Mouse (Mus musculus): ENCODE data around the gene Six3.

Six3 gene

GRCm38 (mm10) chr17:85612526-85613265 is 712 bp upstream of the Six3 start:
- peak; percentile 42 for DNase-seq (ENCODE audit: low spot score)

DNA sequence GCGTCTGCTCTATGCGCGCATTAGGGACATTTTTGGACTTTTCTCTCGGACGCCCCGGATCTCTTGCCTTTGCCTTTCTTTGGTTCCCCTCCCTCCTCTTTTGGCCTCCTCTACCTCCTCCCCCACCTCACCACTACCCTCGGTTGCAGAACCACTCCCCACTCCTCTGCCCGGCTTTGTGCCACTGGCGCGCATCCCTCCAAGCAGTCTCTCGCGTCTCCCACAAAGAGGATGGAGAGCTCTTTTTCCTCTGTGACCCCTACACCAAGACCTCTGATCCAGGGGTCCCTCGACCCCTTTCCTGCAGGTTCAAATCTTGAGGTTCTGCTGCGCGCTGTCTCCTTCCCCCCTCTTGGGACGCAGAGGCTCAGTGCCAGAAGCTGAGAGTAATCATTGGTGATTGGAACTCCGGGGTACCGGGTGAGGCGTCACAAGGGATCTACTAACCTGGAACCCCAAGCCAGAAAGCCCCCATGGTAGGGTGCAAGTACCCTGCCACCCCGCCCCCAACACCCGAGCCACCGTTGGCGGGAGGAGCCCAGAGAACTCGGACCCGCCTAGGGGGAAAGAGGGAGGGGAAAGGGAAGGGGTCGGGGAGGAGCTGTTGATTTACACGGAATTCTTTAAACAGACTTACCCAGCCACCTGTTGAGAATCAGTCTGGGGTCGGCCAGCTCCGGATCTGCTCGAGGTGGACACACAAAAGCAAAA is 758 bp downstream of the Six3 start:
- peak; percentile 15 for DNase-seq (ENCODE audit: low spot score)

DNA sequence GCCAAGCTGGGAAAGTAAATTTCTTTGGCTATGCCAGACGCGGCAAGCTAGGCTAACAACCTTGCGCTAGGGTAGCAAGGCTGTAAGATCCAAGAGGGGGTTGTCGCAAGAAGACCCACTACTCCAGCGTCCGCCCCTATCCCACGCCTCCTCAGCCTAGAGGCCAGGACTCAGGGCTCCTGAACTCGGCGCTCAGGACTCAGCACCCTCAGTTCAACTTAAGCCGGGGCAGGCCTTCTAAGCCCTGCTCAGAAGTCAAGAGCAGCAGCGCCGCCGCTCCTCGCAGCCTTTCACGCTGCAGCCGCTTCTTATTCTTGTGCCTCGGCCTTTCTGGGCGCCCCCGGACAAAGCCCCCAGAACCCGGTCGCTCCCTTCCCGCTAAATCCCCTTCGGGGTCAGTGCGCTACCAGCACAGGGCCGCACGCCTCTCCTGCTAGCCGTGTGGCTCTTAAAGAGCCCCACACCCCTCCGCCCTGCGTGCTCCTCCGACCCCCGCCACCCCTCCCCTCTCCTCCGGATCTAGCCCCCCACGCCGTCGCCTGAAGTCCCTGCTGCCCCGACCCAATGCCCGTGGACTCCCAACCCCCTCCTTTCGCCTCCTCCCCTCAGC is 1.4 kb downstream of the Six3 start:
- peak; percentile 54 for DNase-seq (ENCODE audit: low spot score)

DNA sequence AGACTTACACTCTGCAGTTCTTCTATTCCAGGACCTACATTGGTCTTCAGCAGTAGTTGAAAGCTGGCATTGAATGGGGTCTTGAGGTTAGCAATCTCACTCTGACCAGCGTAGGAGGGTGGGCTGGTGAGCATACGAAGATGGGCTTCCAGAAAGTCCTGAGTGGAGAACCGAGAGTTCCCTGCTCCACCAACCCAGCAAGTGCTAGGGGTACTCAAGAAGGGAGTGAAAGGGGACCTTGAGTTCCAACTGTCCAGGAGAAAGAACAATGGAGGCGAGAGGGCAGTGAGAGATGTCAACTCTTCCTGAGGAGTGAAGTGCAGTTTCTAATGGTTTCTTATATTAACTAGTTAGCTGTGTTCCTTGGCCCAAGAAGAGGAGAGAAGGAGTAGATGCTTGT is 2.2 kb downstream of the Six3 start:
- peak; percentile 37 for DNase-seq (ENCODE audit: low spot score)

GRCm38 (mm10) chr17:85616526-85617500 is 3.4 kb downstream of the Six3 start:
- peak; percentile 56 for DNase-seq (ENCODE audit: low spot score)

DNA sequence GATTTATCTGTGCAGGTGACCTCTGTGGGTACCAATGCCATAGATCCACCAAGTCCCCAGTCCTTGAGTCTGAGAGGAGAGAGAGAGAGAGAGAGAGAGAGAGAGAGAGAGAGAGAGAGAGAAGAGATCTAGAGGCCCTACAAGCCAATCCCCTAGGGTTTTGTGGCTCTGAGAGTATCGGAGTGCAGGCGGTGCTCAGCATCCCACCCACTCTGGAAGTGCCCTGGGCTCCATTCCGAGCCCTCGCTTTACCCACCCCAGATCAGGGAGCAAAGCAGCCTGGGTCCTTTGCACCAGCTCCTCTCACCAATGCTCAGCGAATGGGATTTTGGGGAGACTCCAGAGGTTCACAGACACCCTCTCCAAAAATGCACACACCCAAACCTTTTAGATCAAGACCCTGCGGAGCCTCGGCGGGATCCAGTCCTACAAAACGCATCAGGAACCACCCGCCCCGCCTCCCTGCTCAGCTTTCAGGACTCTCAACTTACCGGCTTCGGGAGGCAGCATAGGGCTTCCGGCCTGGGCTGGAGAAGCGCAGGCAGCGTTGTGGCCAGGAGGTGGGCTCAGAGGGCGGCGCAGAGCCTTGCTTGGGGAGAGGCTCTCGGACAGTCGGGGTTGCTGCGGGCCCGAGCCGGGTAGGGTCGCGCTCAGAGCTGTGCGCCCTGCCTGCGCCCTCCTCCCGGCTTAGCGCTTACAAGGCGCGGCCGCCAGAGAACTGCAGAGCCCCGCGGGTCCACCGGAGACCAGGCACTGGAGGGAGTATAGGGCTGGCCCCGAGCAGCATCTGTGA is 4.4 kb downstream of the Six3 start:
- peak; percentile 80 for DNase-seq (ENCODE audit: low spot score)

- peak; percentile 42 for DNase-seq (ENCODE audit: low spot score)
Measured at GRCm38 (mm10) chr17:85618359-85619112, 5.1 kb downstream of the Six3 start.

GRCm38 (mm10) chr17:85619113-85620085 is 6.0 kb downstream of the Six3 start:
- peak; percentile 57 for DNase-seq (ENCODE audit: low spot score)

GRCm38 (mm10) chr17:85620086-85620481 is 6.7 kb downstream of the Six3 start:
- peak; percentile 52 for DNase-seq (ENCODE audit: low spot score)

DNA sequence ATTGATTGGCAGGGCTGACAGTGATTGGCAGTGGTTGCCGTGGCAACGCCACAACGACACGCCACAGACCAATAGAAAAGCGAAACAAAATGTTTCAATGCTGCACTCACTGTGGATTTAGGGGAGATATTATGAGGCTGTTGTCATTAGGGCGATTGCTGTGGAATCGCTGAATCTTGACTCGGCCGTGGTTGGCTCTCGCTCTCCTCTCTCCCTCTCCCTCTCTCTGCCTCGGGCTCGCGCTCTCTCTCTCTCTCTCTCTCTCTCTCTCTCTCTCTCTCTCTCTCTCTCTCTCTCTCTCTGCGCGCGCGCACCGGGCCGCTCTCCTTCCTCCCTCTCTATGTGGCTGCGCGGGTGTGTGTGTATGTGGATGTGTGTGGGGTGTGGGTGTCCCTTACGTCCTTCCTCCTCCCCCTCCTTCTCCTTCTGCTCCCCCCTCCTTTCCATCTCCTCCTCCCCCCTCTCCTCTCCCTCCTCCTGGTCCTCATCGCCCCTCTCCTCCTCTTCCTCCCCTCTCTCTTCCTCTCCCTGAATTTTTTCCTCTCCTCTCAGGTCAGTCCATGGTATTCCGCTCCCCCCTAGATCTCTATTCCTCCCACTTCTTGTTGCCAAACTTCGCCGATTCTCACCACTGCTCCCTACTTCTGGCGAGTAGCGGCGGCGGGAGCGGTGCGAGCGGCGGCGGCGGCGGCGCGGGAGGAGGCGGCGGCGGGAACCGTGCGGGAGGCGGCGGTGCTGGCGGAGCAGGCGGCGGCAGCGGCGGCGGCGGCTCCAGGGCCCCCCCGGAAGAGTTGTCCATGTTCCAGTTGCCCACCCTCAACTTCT is 7.5 kb downstream of the Six3 start:
- DNase-seq (ENCODE audit: low spot score) = peak; percentile 69

DNA sequence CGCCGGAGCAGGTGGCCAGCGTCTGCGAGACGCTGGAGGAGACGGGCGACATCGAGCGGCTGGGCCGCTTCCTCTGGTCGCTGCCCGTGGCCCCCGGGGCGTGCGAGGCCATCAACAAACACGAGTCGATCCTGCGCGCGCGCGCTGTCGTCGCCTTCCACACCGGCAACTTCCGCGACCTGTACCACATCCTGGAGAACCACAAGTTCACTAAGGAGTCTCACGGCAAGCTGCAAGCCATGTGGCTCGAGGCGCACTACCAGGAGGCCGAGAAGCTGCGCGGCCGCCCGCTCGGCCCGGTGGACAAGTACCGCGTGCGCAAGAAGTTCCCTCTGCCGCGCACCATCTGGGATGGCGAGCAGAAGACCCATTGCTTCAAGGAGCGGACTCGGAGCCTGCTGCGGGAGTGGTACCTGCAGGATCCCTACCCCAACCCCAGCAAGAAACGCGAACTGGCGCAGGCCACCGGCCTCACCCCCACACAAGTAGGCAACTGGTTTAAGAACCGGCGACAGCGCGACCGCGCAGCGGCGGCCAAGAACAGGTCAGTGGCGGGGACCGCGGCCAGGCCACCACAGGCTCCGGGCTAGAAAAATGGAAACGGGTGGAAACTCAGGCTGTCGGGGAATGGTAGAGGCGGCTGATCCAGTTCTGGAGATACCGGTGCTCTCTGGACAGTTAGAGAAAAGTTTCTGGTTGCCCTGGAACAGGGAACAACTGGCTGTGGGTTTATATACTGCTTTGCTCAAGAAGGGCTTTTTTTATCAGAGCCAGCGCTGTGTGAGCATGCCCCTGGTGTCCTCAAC is 8.3 kb downstream of the Six3 start:
- peak; percentile 64 for DNase-seq (ENCODE audit: low spot score)

GRCm38 (mm10) chr17:85622493-85623157 is 9.2 kb downstream of the Six3 start:
- peak; percentile 46 for DNase-seq (ENCODE audit: low spot score)

DNA sequence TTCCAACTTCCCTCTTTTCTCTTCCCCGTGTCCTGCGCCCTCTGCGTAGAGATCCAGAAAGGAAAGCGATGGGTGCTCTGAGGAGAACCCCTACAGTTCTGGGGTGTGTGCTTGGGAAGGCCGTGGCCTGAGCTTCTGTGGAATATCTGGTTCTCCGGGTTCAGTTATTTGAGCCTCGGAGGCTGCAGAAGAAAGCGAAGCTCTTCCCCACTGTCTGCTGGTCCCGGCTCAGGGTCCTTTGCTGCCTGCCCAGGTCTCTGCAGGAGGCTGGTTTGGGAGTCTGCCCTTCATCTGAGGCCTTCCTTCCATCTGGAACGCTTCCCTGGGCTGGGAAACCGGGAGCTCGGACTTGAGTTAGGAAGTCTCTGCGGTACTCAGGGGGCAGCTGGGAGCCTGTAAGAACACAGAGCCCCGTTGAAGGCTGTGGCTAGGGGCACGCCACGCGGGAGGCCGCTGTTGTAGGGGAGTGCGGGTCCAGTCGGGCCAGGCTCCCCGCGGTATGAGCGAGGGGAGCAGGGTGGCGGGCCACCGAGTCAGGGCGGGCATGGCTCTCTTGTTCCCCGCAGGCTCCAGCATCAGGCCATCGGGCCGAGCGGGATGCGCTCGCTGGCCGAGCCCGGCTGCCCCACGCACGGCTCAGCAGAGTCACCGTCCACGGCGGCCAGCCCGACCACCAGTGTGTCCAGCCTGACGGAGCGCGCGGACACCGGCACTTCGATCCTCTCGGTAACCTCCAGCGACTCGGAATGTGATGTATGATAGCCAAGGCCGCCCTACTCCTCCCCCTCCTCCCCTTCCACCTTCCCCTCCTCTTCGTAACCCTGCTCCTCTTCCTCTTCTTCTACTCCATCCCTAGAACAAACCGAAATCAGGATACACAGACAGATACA is 10.0 kb downstream of the Six3 start:
- peak; percentile 58 for DNase-seq (ENCODE audit: low spot score)

DNA sequence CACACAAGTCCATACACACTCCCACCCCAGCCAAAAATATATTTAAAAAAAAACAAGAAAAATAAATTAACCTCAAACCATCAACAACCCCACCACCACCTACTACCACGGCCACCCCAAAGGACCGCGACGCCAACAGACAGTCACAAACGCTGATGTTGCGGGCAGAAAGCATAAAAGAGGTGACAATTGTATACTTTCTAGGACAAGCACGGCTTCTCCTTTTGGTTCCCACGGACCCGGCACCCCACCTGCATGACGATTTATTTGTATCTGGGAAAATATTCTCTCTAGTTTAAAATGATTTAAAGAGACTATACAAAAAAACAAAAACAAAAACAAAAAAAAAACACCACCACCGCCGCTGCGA is 10.6 kb downstream of the Six3 start:
- no peak for DNase-seq (ENCODE audit: low spot score)

DNA sequence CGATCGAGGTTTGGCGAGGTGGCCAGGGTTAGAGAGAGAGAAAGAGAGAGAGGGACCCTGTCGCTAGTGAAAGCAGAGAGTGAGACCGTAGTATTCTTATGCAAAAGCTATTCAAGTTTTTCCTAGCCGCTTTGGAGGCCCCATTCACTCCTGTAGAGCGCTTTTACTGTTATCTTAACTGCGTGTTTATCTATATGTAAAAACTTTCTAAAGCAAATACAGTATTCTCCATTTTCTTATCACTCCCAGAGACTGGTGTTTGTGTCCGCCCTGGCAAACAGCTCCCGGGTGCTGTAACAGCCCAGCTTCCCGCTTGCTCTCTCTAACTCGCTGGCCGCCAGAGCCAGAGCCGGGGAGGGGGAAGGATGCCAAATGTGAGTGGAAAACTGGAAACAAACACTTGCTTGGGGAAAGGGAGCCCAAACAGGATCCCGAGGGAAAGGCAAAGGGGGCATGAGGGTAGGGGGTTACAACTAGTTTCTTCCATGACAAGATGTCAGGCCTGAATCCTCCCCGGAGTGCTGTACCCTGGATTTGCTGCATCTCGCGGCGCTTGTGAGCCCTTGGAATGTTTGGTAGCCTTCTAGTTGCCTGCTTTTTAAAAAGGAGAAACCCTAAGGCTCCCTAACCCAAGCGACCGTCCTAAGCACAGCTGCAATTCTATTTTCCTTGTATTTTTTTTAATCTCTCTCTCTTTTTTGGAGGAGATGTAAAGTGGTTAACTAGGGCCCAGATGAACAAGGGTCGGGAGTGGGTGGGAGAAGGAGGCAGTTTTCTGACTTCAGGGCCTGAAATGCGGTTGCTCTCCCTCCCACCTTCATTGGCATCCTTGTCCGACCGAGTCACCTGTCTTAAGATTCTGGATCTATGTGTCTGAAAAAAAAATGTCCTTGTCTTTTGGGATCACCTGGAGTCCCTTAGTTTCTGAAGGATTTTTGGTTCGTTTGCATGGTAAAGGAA is 11.9 kb downstream of the Six3 start:
- peak; percentile 65 for DNase-seq (ENCODE audit: low spot score)

All from embryo, embryonic 10.5 days (tissue).